Mouse (Mus musculus) midbrain, embryonic 16.5 days (tissue): ENCODE results near the gene AC140267.1. TPM values are rescaled to one million over a fixed set of nuclear protein-coding genes. Genes with fewer than 3 reads are reported as not detected.

Experiments
- ATAC-seq: fragments of 200-750 bp; cut with Nextera tagmentation; 2 replicates; pipeline ENCODE4 v1.8.0; 2017; ENCODE audit warnings: moderate TSS enrichment
- H3K27ac ChIP-seq: fragments of 300-500 bp; sonication (generic); 2 replicates; pipeline ENCODE4 v1.5.1; 2014; ENCODE audit warnings: mild to moderate bottlenecking, low read length, mixed read lengths
- H3K27me3 ChIP-seq: fragments of 300-500 bp; sonication (generic); 2 replicates; pipeline ENCODE4 v1.6.1; 2014; ENCODE audit warnings: low read depth, low read length, mixed read lengths; ENCODE audit not compliant: control insufficient read depth, insufficient read depth
- H3K36me3 ChIP-seq: fragments of 300-500 bp; sonication (generic); 2 replicates; pipeline ENCODE4 v1.6.1; 2014; ENCODE audit warnings: mild to moderate bottlenecking, low read length, moderate library complexity, mixed read lengths; ENCODE audit not compliant: control insufficient read depth, insufficient read depth
- H3K4me1 ChIP-seq: fragments of 300-500 bp; sonication (generic); 2 replicates; pipeline ENCODE4 v1.6.1; 2014; ENCODE audit warnings: mild to moderate bottlenecking, low read length, mixed read lengths; ENCODE audit not compliant: control insufficient read depth, insufficient read depth
- H3K4me2 ChIP-seq: fragments of 300-500 bp; sonication (generic); 2 replicates; pipeline ENCODE4 v1.6.1; 2014; ENCODE audit warnings: mild to moderate bottlenecking, low read length, mixed read lengths
- H3K4me3 ChIP-seq: fragments of 300-500 bp; sonication (generic); 2 replicates; pipeline ENCODE4 v1.5.1; 2014; ENCODE audit warnings: low read depth, mild to moderate bottlenecking, low read length, moderate library complexity, mixed read lengths
- H3K9ac ChIP-seq: fragments of 300-500 bp; sonication (generic); 2 replicates; pipeline ENCODE4 v1.6.1; 2014; ENCODE audit warnings: low read depth, low read length, mixed read lengths
- H3K9me3 ChIP-seq: fragments of 300-500 bp; sonication (generic); replicated peaks from 2 replicates; pipeline ENCODE4 v1.6.1; 2014; ENCODE audit warnings: mild to moderate bottlenecking, low read length, mixed read lengths; ENCODE audit not compliant: control insufficient read depth, poor library complexity, severe bottlenecking
- WGBS: fragments of 180-500 bp; shearing (Covaris S2); extraction: QIAGEN DNeasy Blood & Tissue Kit; methylation state at CpG from one replicate; pipeline ENCODE4 v1.1.7; 2014; 5-methylcytosine and 5-hydroxymethylcytosine counted together
- polyA plus RNA-seq: library from polyadenylated mRNA; unstranded; fragments of >200 nt; fragmentation: Nextera tagmentation; extraction: Ambion mirVana; gene quantifications from 2 replicates; pipeline ENCODE4 v1.2.1, GENCODE M21; 2015

Gene AC140267.1
- 5.5 TPM in 1 of 2 replicates, not detected in the other for polyA plus RNA-seq

- 94% methylated on average over 9 of the region's 9 CpGs for WGBS
- peak within 1 kb of the TSS; percentile 83 for H3K9ac ChIP-seq
- no peaks in the 10 kb centered on the region for H3K27me3 ChIP-seq
- peaks cover 11% of the 10 kb centered on the region for H3K4me1 ChIP-seq
- ATAC-seq = no peak
- H3K27ac ChIP-seq = no peak within 1 kb of the TSS
- H3K4me3 ChIP-seq = peak within 1 kb of the TSS; percentile 74
- H3K4me2 ChIP-seq = peak within 1 kb of the TSS; percentile 79
- H3K36me3 ChIP-seq = no peaks in the 10 kb centered on the region; the same call in 1 of the 2 replicates
- no peaks in the 10 kb centered on the region for H3K9me3 ChIP-seq
Measured at GRCm38 (mm10) chr15:80235535-80235934, at the start of gene AC140267.1. Gene AC140267.1, plus strand, starts transcription at chr15:80235835.

GRCm38 (mm10) chr15:80188927-80189326 is 46.7 kb upstream of the AC140267.1 start:
- WGBS = 85% methylated on average over 5 of the region's 5 CpGs
- Histone ChIP-seq H3K27me3 (no peaks in the 10 kb centered on the region), H3K27ac (no peak overlapping the region), H3K36me3 (no peaks in the 10 kb centered on the region), H3K4me3 (no peak overlapping the region), H3K9me3 (no peaks in the 10 kb centered on the region), H3K4me2 (no peak overlapping the region), H3K4me1 (no peaks in the 10 kb centered on the region), H3K9ac (no peak overlapping the region)
- no peak for ATAC-seq

GRCm38 (mm10) chr15:80190075-80190474 is 45.6 kb upstream of the AC140267.1 start:
- Histone ChIP-seq H3K4me3 (no peak overlapping the region), H3K27ac (no peak overlapping the region), H3K9ac (no peak overlapping the region), H3K4me2 (no peak overlapping the region), H3K36me3 (no peaks in the 10 kb centered on the region), H3K9me3 (no peaks in the 10 kb centered on the region), H3K4me1 (no peaks in the 10 kb centered on the region), H3K27me3 (no peaks in the 10 kb centered on the region)
- ATAC-seq = no peak
- 67% methylated on average over 4 of the region's 4 CpGs for WGBS

GRCm38 (mm10) chr15:80191585-80192245 is 43.9 kb upstream of the AC140267.1 start:
- WGBS = 74% methylated on average over 8 of the region's 8 CpGs
- Histone ChIP-seq H3K4me3 (no peak overlapping the region), H3K36me3 (no peaks in the 10 kb centered on the region), H3K4me1 (no peaks in the 10 kb centered on the region), H3K27me3 (no peaks in the 10 kb centered on the region), H3K4me2 (no peak overlapping the region), H3K9ac (no peak overlapping the region), H3K9me3 (no peaks in the 10 kb centered on the region), H3K27ac (no peak overlapping the region)
- ATAC-seq = no peak

- Histone ChIP-seq H3K4me3 (no peak overlapping the region), H3K27ac (no peak overlapping the region), H3K27me3 (no peaks in the 10 kb centered on the region), H3K4me1 (no peaks in the 10 kb centered on the region), H3K4me2 (no peak overlapping the region), H3K9ac (no peak overlapping the region), H3K36me3 (no peaks in the 10 kb centered on the region), H3K9me3 (no peaks in the 10 kb centered on the region)
- 91% methylated on average over 5 of the region's 6 CpGs for WGBS
- no peak for ATAC-seq
Measured at GRCm38 (mm10) chr15:80192246-80192585, 43.4 kb upstream of the AC140267.1 start.

GRCm38 (mm10) chr15:80192847-80193246 is 42.8 kb upstream of the AC140267.1 start:
- 89% methylated on average over 7 of the region's 7 CpGs for WGBS

GRCm38 (mm10) chr15:80199556-80199955 is 36.1 kb upstream of the AC140267.1 start:
- H3K9ac ChIP-seq = no peak overlapping the region
- H3K4me2 ChIP-seq = no peak overlapping the region
- no peak overlapping the region for H3K4me3 ChIP-seq
- H3K36me3 ChIP-seq = no peaks in the 10 kb centered on the region
- H3K9me3 ChIP-seq = no peaks in the 10 kb centered on the region
- ATAC-seq = no peak
- no peaks in the 10 kb centered on the region for H3K4me1 ChIP-seq
- no peaks in the 10 kb centered on the region for H3K27me3 ChIP-seq
- 45% methylated on average over 2 of the region's 2 CpGs for WGBS
- no peak overlapping the region for H3K27ac ChIP-seq

More at GRCm38 (mm10) chr15:80192847-80193246, 42.8 kb upstream of the AC140267.1 start:
- Histone ChIP-seq H3K4me3 (no peak overlapping the region), H3K4me2 (no peak overlapping the region), H3K4me1 (no peaks in the 10 kb centered on the region), H3K27ac (no peak overlapping the region), H3K27me3 (no peaks in the 10 kb centered on the region), H3K9ac (no peak overlapping the region), H3K9me3 (no peaks in the 10 kb centered on the region), H3K36me3 (no peaks in the 10 kb centered on the region)
- ATAC-seq = no peak

GRCm38 (mm10) chr15:80202111-80202775 is 33.4 kb upstream of the AC140267.1 start:
- H3K27me3 ChIP-seq = no peaks in the 10 kb centered on the region

GRCm38 (mm10) chr15:80203406-80203805 is 32.2 kb upstream of the AC140267.1 start:
- no peaks in the 10 kb centered on the region for H3K9me3 ChIP-seq
- 38% methylated on average over 4 of the region's 4 CpGs for WGBS

More at GRCm38 (mm10) chr15:80202111-80202775, 33.4 kb upstream of the AC140267.1 start:
- Histone ChIP-seq H3K27ac (no peak overlapping the region), H3K36me3 (no peaks in the 10 kb centered on the region), H3K4me3 (no peak overlapping the region), H3K9ac (no peak overlapping the region), H3K4me2 (no peak overlapping the region), H3K4me1 (no peaks in the 10 kb centered on the region), H3K9me3 (no peaks in the 10 kb centered on the region)
- ATAC-seq = no peak
- WGBS = 87% methylated on average over 6 of the region's 6 CpGs

More at GRCm38 (mm10) chr15:80203406-80203805, 32.2 kb upstream of the AC140267.1 start:
- ATAC-seq = no peak
- H3K4me2 ChIP-seq = no peak overlapping the region
- H3K4me1 ChIP-seq = no peaks in the 10 kb centered on the region
- no peak overlapping the region for H3K4me3 ChIP-seq
- no peak overlapping the region for H3K9ac ChIP-seq
- no peaks in the 10 kb centered on the region for H3K27me3 ChIP-seq
- H3K36me3 ChIP-seq = no peaks in the 10 kb centered on the region
- H3K27ac ChIP-seq = no peak overlapping the region
